Mouse (Mus musculus) thymus, postnatal 0 days (tissue): ENCODE data around the gene Fgfbp3. TPM values are rescaled to one million over a fixed set of nuclear protein-coding genes. Genes with fewer than 3 reads are reported as not detected.
"Not testable (repeated sequence)": the region's sequence is repeated elsewhere in the genome, so short reads cannot be mapped to it uniquely, and the experiment has no call there.

Source experiments
- DNase-seq: peaks from one replicate; pipeline ENCODE4 v3.0.0-alpha.2; 2015; ENCODE audit warnings: low spot score
- polyA plus RNA-seq: library from polyadenylated mRNA; unstranded; fragments of >200 nt; fragmentation: Nextera tagmentation; extraction: Ambion mirVana; gene quantifications from 2 replicates; pipeline ENCODE4 v1.2.1, GENCODE M21; 2015

Gene Fgfbp3
- polyA plus RNA-seq = 5.2 and 6.5 TPM in 2 replicates

DNA sequence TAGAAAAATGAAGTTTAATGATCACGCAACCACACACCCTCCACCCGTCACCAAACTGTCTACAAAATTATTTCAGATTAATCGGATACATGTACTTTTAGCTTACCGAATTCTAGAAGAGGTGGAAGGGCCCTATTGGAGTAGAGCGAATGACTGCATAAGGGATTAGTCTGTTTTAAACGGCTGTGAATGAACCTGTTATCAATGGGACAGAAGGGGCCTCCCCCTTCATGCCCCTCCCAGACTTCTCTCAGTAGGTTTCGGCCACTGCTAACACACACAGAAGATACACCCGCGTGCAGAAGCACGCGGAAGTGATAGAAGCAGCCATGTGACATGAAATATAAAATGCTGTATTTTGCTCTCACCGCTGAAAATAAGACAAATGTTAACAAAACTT is at the start of gene Fgfbp3:
Fgfbp3 (minus strand) TSS at position 150 of the 400 bp plus-strand sequence.
- no peak for DNase-seq

DNA sequence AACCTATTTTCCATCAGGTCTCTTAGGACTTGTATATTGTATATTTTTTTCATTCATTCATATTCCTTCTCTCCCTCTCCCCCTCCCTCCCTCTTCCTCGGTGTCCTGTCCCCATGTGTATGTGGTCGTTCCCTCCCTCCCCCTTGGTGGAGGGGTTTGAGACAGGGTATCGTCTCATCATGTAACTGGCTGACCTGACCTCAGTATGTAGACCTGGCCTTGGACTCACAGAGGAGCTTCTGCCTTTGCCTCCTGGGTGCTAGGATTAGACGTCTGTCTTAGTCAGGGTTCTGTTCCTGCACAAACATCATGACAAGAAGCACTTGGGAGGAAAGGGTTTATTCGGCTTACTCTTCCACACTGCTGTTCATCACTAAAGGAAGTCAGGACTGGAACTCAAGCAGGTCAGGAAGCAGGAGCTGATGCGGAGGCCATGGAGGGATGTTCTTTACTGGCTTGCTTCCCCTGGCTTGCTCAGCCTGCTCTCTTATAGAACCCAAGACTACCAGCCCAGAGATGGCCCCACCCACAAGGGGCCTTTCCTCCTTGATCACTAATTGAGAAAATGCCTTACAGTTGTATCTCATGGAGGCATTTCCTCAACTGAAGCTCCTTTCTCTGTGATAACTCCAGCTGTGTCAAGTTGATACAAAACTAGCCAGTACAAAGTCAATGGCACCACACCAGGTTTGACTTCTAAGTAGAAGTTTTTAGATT is 43.3 kb upstream of the Fgfbp3 start:
- not testable (repeated sequence) for DNase-seq

DNA sequence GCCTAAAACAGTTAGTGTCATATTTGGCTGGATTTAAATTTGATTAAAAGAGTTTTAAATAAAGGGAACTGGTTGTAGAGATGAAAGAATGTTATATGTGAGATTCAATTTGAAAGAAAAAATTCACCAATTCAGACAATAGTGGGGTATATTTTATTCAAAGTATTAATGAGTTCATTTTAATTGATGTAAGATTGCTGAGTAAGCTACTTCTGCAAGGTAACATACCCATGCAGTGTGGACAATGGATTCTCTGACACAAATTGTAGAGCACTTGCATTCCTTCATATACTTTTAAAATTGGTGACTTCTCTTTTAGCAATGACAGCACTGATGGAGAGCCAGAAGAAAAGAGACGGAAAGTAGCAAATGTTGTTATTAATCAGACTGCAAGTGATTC is 41.9 kb upstream of the Fgfbp3 start:
- no peak for DNase-seq

DNA sequence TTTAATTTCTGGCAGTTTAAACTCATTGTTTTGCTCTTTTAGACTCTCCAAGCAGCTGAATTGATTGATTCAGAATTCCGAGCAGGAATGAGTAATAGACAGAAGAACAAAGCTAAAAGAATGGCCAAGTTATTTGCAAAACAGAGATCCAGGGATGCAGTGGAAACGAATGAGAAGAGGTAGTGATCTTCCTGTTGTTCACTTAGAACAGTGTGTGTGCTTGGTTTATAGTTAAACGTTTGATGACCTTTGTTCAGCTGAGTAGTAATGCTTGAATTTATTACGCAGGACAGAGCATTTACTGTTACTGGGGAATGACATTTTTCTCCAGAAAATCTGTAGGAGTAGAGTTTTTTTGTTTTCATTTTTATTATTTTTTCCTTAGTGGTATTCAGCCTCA is 38.9 kb upstream of the Fgfbp3 start:
- DNase-seq = no peak

DNA sequence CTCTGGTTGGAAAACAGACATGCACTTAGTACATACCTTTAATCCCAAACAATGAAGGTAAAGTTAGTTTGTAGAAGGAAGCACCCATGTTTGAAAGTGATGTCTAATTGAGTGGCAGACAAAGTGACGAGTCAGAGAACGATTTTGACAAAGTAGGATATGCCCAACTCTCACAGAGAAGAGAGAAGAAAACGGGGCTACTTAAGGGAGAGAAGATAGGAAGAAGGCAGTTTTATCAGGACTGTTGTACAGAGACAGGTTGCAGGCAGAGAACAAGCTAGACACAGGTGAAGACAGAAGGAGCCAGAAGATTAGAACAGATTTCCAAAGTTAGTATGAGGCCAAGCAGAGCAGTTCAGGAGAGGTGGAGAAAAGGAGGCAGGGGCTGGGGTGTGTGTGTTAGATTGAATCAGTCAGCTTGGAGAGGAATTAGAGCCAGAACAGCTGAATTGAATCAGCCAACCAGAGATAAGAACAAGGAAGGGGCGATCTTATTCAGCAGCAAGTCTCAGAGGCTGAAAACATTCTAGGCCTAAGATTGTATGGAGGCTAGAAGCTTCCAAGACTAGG is 34.3 kb upstream of the Fgfbp3 start:
- no peak for DNase-seq

DNA sequence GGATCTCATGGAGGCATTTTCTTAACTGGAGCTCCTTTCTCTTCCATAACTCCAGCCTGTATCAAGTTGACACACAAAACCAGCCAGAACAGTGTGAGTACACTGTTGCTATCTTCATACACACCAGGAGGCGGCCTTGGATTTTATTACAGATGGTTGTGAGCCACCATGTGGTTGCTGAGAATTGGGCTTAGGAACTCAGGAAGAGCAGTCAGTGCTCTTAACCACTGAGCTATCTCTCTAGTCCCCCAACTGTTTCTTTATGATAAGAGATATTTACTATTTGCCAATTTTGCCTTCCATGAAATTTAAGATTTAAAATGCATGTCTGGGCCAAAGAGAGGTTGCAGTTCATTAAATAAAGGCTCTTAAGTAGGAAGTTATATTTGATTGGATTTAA is 20.6 kb upstream of the Fgfbp3 start:
- no peak for DNase-seq

DNA sequence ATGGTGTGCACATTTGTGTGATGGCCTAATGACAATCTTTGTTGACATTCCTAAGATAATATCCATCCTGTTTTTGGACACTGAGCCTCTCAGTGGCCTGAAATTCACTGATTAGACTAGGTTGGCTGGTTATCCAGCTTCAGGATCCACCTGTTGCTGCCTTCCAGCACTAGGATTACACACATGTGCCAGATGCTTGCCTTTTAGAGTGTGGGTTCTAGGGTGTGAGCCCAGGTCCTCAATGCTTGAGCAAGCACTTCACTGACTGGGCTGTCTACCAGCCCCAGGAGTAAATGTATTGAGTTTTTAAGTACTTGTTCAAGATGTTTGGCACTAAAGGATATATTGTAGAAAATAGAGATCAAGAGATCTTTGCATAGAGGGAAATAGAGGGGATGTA is 18.6 kb upstream of the Fgfbp3 start:
- DNase-seq = no peak

DNA sequence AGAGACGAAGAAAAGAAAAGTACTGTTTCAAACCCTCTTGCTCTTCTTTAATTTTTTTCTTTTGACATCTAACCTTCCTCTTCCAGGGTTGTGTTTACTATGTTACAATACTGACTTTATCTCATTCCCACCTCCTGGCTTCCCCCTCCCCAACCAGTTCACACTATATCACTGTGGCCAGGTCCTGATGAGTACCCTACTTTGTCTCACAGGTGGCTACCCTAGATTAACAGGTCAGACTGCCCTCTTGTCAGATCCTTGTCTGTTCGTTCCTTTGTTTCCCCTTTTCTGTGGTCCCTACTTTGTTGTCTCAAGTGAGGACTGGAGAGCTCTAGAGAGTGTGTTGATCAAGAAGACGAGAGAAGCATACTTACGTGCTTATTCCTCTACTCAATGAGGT is 16.9 kb upstream of the Fgfbp3 start:
- no peak for DNase-seq

DNA sequence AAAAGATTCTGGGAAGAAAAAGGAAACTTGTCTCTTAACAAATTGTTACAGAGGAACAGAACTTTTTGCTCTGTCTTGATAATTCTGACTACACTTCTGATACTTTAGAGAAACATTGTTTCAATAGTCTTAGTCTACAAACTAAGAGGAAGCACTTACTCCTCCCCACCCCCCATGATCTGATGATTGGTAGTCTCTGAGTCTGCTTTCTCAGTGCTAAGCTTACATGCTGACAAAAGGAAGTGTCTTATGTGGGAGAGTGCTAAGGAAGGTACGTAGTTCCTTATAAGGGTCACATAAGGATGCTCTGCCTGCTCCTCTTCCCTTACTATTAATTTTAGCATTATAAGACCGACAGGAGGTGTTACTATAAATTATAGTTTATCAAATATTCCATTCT is 13.2 kb upstream of the Fgfbp3 start:
- DNase-seq = no peak

DNA sequence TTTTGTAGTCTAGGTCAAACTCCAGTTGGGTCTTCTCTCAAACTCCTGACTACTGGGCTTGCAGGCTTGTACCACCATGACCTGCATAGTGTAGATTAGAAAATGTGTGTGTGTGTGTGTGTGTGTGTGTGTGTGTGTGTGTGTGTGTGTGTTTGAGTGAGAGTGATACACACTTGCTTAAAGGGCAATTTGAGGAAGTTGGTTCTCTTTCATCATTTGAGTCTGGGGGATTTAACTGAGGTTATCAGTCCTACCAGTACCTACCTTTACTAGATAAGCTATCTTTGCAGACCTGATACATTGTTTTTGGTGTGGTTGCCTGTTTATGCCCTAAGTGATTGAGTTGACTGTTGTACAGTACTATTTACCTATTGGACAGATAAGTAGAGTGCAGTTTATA is 12.7 kb upstream of the Fgfbp3 start:
- no peak for DNase-seq

DNA sequence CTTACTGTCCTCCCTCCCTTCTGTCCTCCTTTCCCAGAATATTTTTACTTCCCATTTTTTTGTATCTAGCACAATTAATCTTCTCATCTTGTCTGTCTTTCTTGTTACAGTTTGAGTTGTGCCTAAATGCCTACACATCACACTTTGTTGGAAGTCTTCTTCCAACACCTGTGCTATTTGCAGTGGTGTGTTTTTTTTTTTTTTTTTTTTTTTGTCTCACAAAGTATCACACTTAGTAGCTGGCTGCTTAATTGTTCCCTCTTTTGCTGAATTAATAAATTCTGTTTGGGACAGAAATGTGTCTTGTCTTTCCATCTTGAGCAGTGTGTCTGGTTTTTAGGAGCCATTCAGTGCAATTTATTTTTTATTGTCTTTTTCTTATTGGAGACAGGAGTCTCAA is 10.4 kb upstream of the Fgfbp3 start:
- no peak for DNase-seq

DNA sequence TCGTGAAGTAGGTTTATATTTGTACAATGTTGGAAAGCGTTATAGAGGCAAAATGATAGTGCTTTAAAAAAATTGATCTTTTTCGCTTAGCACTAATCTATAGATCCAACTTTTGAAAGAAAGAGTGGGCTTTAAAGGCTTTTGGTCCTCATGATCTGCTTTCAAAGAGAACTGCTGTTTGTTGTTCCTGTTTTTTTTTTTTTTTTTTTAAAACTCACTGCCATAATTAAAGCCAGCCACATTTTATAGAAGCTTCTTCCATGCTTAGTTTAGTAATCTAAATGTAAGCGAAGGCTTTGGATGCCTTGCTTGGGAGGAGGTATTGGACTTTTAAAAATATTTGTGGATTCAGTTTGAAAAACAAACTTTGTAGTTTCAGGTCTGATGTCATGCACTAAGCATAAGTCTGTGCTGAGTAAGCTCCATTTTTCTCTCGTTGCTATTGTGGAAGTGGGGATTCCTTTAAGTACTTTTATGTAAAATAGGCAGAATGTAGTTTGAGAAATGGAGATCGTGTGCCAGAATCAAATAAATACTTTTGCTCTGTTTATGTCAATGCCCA is 8.5 kb upstream of the Fgfbp3 start:
- DNase-seq = no peak

DNA sequence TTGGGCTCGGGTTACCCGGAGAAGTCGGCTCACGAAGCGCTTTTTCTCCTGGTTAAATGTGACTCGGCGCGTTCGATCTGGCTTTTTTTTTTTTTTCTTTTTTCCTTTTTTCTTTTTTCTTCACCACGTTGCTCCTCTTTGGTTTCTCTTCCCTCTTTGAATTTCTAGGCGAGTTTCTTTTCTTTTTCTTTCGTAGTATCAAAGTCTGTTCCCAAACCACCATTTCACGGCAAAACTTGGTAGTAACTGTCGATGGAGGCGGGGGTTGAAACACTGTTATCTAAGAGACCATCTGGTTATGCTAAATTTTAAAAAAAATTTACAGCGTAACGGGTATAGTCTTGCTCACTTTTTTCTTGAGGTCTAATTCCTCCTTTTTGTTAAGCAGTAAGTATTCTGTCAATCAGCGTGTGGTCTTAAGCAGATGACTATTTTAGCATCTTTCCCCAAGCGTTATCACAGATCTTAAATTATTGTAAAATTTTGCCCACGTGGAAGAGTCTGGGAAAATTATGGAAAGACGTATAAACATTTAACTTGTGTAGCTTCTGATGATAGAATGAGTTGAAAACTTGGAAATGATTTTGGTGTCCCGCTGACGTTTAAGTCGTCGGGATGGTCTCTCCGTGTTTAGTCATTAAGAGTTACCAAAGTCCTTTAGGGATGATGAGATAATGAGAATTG is 7.3 kb upstream of the Fgfbp3 start:
- no peak for DNase-seq

DNA sequence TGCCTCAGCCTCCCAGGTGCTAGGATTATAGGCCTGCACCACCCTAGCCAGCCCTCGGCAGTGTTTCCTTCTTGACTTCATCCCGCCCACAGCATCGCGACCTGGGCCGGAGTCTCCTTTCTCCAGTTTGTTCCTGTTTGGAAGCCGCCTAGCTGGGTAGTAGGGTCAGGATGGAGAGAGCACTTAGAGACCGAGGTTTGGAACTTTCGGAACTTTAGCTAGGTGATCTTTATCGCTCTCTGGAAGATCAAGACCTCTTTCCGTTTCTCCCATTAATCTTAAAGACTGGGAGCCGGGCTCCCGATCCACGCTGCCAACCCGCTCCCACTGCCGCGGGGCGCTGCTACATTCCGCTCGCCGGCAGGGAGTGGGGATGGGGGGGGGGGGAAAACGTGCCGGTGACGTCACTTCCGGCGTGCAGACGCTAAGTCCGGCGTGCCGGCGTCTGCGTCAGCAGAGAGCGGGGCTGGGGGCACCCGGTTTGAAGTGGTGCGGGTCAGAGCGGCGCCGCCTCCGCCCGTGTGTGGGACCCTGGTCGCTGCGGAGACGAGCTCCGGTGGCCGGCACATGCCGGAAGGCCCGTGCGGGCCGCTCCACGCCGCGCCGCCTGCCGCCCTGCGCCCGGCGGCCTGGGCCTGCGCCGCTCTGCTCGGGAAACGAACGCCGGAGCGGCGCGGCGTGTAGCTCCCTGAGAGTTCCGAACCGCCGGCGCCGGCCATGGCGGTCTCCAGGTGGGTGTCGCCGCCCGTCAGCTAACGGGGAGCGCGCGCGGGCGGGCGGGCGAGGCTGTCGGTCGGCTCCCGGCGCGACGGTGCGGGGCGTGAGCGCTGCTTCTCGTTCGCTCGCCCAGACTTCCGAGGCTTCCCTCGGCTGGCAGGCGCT is 6.5 kb upstream of the Fgfbp3 start, which contains the start of gene Btaf1:
Btaf1 (plus strand) TSS at position 409 of the 882 bp plus-strand sequence.
- DNase-seq = peak; percentile 90

DNA sequence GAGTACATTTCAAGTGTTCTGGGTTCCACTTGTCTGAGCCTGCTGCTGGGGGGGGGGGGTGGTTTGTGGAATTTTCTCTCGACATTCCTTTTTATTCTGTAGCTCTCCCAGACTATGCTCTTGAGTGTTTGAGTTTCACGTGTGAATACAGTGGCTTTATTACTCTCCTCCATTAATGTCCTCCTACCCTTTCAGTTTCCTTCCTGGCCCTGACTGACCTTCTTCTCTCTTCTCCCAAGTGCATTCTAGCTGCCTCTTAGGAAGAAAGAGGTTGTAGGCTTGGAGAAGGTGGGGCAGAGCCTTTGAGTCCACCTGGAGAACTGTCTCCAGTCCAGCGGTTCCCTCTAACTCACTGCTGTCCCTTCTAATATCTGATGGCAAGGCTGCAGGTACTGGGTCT is 3.5 kb upstream of the Fgfbp3 start:
- DNase-seq = no peak

DNA sequence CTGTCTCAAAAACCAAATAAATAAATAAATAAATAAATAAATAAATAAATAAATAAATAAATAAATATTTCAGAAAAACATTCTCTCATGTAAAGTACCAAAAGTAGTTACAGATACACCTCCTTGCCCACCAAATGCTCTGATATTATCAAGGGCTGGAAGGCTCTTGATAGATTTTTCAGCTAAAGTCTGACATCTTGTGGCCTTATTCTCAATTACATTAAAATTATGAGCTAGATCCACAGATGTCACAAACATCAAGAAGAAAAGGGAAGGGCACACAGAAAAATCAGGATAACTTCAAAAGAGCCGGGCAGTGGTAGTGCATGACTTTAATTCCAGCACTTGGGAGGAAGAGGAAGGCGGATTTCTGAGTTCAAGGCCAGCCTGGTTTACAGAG is 2.6 kb upstream of the Fgfbp3 start:
- peak; percentile 59 for DNase-seq

DNA sequence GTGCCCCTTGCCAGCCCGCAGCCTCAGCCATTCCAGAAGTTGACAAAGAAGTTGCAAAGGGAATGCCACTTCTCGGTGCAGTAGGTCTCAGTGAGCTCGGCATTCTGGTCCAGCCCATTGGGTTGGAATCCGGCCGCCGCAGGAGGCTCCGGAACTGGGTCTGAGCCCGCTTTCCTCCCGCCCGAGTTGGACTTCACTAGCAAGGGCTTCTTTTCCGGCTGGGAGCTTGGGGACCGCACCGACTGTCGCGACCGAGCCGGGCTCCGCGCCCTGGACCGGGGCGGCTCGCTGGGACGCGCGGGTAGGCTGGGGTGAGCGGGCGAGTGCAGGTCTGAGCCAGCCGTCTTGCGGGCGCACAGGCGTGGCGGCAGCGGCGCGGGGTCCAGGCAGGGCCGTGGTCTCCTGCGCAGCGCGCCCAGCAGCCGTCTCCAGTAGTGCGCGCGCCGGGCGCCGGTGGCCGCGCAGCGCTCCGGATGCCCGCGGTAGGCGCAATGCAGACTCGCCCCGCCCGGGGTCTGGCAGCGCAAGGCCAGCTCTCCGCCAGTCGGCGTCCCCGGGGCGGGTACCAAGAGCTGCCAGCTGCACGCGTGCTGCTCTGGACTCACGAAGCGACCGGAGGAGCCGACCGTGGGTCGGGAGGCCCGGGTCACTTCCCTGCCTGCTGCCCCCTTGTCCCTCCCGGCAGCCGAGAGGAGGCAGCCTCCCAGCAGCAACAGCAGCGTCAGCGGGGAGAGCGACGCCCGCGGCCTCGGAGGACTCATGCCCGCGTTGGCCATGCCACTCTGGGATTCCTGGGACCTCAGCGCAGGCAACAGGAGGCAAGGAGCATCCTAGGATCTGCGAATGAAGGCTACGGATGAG is 744 bp downstream of the Fgfbp3 start:
- peak; percentile 68 for DNase-seq

DNA sequence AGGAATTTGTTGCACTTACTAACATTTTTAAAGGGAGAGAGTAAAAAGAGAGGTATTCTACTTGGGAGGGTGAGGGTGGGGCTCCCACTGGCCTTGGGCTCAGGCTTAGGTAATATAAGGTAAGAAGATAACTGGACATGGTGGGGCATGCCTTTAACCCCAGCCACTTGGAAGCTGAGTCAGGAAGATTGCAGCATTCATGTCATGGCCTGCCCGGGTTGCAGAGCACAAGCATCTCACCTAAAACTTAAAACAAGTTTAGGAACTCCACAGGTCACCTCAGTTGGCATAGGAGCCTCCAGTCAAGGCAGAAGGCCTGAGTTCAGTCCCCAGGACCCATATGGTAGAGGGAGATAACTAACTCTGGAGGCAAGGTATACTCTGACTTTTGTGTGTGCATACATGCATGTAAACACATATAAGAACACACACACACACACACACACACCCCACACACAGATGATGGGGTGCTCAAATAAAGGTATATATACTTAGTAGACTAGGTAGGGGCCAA is 2.5 kb downstream of the Fgfbp3 start:
- DNase-seq = no peak

DNA sequence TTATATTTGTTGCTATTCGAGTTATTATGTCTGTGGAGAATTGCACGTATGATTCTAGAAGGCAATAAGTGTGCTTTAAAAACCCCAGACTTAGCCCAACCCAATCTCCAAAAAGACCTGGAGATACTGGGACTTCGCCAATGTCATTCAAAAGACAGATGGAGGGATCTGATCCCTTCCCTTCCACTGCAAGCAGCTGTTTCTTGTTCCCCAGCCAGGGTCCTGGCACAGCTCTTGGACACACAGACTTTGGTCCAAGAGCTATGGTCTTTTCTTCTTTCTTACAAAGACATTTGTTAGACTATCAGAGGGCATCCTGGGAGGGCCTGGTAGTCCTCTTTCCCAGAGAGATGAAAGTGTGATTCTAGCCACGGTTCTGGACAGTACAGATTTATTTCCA is 3.2 kb downstream of the Fgfbp3 start:
- DNase-seq = no peak

DNA sequence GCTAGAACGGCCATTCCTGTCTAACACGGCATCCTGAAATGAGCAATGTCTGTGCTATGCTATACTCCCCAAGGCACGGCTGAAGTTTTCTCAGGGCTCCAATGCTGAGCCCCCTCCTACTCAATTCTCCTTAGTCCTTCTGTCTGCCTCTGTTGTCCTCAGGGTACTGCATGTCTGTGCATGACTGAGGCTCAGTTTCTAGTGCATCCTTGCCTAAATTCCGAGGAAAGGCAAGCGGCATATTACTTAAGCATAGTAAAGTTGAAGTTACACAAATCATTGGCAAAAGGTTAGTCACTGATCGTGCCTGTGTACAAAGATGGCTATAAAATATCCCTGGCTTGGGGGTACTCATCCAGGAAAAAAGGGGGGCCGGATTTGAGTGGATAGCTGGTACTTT is 6.4 kb downstream of the Fgfbp3 start:
- DNase-seq = no peak
